Mouse (Mus musculus) lung, embryonic 14.5 days (tissue): ENCODE measurements at regions not wholly inside any gene's neighbourhood (a gene's known extent, or its start where the extent isn't known, plus 50 kb on each side); places are given as distances from the start of the nearest gene placed in this dataset.

ENCODE experiments used
- ATAC-seq: fragments of 200-750 bp; cut with Nextera tagmentation; 2 replicates; pipeline ENCODE4 v1.8.0; 2017; ENCODE audit warnings: mild to moderate bottlenecking, moderate TSS enrichment, moderate library complexity; ENCODE audit not compliant: insufficient read depth
- DNase-seq: peaks from one replicate; pipeline ENCODE4 v3.0.0-alpha.2; 2015
- H3K27ac ChIP-seq: fragments of 300-500 bp; sonication (generic); 2 replicates; pipeline ENCODE4 v1.5.1; 2014; ENCODE audit warnings: low read depth, mild to moderate bottlenecking, moderate library complexity
- H3K27me3 ChIP-seq: fragments of 300-500 bp; sonication (generic); 2 replicates; pipeline ENCODE4 v1.6.1; 2014; ENCODE audit warnings: low read length, control low read depth; ENCODE audit not compliant: insufficient read depth
- H3K36me3 ChIP-seq: fragments of 300-500 bp; sonication (generic); 2 replicates; pipeline ENCODE4 v1.6.1; 2014; ENCODE audit warnings: control low read depth; ENCODE audit not compliant: insufficient read depth
- H3K4me1 ChIP-seq: fragments of 300-500 bp; sonication (generic); 2 replicates; pipeline ENCODE4 v1.6.1; 2014; ENCODE audit warnings: antibody characterized with exemption, control low read depth; ENCODE audit not compliant: insufficient read depth
- H3K4me2 ChIP-seq: fragments of 300-500 bp; sonication (generic); 2 replicates; pipeline ENCODE4 v1.6.1; 2014; ENCODE audit warnings: mild to moderate bottlenecking
- H3K4me3 ChIP-seq: fragments of 300-500 bp; sonication (generic); 2 replicates; pipeline ENCODE4 v1.5.1; 2014; ENCODE audit warnings: low read depth, low read length
- H3K9ac ChIP-seq: fragments of 300-500 bp; sonication (generic); 2 replicates; pipeline ENCODE4 v1.6.1; 2014
- H3K9me3 ChIP-seq: fragments of 300-500 bp; sonication (generic); 2 replicates; pipeline ENCODE4 v1.6.1; 2016; ENCODE audit warnings: low read depth, low read length, control low read depth
- CTCF ChIP-seq: IDR thresholded peaks from 2 replicates; pipeline ENCODE4 v1.5.1; 2016; ENCODE audit warnings: antibody characterized with exemption, low read depth
- WGBS: fragments of 180-500 bp; shearing (Covaris S2); extraction: QIAGEN DNeasy Blood & Tissue Kit; methylation state at CpG from one replicate; pipeline ENCODE4 v1.1.7; 2014; 5-methylcytosine and 5-hydroxymethylcytosine counted together

DNA sequence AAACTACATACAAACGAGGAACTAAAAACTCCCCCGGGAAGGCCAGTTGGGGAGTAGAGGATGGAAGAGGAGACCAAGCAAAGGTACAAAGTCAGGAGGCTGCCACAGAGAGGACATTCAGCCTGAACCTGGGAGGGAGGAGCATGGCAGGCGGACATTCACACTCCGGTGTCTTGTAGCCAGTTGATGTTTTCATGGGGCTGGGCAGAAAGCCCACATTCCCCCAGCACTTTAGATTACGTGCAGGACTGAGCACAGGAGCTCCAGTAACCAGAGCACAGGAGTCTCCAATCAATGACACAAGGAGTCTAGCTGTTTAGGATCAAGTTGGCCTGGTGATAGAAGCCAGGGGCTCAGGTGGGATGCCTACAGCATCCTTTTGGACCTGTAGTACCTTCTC, 360.1 kb downstream of the Pdcd6ip start:
- no peaks in the 10 kb centered on the region for H3K27me3 ChIP-seq
- no peaks in the 10 kb centered on the region for H3K4me1 ChIP-seq
- 61% methylated on average over 5 of the region's 5 CpGs for WGBS
- H3K27ac ChIP-seq, result no peak overlapping the region
- no peak overlapping the region for H3K4me2 ChIP-seq
- H3K9ac ChIP-seq, result no peak overlapping the region
- no peaks in the 10 kb centered on the region for H3K9me3 ChIP-seq
- H3K4me3 ChIP-seq, result no peak overlapping the region
- ATAC-seq (no peak), DNase-seq (peak; percentile 2)
- H3K36me3 ChIP-seq, result no peaks in the 10 kb centered on the region
- no peak for TF ChIP-seq CTCF

DNA sequence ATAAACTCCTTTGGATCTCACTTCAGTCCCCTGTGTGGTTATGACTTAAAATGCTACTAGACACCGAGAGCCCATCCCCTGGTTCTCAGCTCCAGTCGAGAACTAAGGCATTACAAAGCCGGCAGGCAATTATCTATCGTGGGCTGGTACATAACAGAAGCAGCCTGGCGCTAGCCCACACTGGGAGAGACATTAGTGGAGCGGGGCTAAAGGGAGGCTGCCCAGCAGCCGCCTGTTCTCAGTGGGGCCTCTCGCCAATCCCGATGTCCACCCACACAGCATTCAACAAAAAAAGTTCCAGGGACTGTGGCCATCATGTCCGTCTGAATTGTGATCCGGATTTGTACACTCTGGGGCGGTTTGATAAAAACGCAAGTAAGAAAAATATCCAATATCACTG, 361.5 kb downstream of the Pdcd6ip start:
- H3K27me3 ChIP-seq, result no peaks in the 10 kb centered on the region
- H3K27ac ChIP-seq, result no peak overlapping the region
- ATAC-seq, result no peak
- H3K4me1 ChIP-seq, result no peaks in the 10 kb centered on the region
- no peak for TF ChIP-seq CTCF
- no peaks in the 10 kb centered on the region for H3K36me3 ChIP-seq
- H3K4me2 ChIP-seq, result no peak overlapping the region
- peak; percentile 2 for DNase-seq
- no peak overlapping the region for H3K4me3 ChIP-seq
- 60% methylated on average over 13 of the region's 13 CpGs for WGBS
- no peaks in the 10 kb centered on the region for H3K9me3 ChIP-seq
- H3K9ac ChIP-seq, result no peak overlapping the region

DNA sequence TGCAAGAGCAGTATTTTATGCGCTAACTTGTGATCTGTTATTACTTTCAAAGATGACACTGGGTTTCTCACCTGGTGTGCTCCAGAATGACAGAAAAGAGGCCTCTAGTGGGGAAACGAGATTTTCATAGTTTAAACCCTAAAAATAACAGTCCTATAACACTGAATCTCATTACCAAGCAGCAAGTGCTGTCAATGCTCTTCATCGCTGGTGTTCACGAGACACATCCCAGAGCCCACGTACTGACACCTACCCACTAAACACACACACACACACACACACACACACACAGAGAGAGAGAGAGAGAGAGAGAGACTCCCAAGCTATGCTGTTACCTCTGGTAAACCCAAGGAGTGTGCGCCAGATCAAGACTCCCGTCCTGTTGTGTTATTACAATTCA, 365.9 kb downstream of the Pdcd6ip start:
- Histone ChIP-seq H3K9ac (no peak overlapping the region), H3K36me3 (no peaks in the 10 kb centered on the region), H3K4me2 (no peak overlapping the region), H3K4me1 (no peaks in the 10 kb centered on the region), H3K27ac (no peak overlapping the region), H3K27me3 (no peaks in the 10 kb centered on the region), H3K9me3 (no peaks in the 10 kb centered on the region), H3K4me3 (no peak overlapping the region)
- DNase-seq (no peak), ATAC-seq (no peak)
- 69% methylated on average over 7 of the region's 7 CpGs for WGBS
- TF ChIP-seq CTCF, result no peak

DNA sequence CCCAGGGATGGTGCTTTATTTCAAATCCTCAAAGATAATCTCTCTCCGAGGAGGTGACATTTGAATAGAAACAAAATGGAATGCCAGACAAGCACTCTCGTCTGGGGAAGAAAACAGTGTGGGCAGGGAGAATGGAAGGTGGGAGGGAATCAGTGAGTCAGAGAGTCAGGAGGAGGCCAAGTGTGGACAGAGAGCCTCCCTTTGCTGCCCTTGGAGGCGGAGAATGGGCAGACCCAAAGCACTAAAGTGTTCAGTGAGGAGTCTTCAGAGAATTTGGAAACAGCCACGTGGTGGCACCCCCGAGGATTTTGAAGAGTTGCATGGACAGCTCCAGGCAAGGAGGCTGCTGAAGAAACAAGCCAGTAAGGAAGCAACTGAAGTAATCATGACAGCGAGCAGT, 367.2 kb downstream of the Pdcd6ip start:
- ATAC-seq, result no peak
- Histone ChIP-seq H3K9me3 (no peaks in the 10 kb centered on the region), H3K36me3 (no peaks in the 10 kb centered on the region), H3K27ac (no peak overlapping the region), H3K4me1 (no peaks in the 10 kb centered on the region), H3K27me3 (no peaks in the 10 kb centered on the region), H3K9ac (no peak overlapping the region), H3K4me3 (no peak overlapping the region), H3K4me2 (no peak overlapping the region)
- DNase-seq, result no peak
- TF ChIP-seq CTCF, result no peak
- 44% methylated on average over 6 of the region's 6 CpGs for whole genome bisulfite sequencing

DNA sequence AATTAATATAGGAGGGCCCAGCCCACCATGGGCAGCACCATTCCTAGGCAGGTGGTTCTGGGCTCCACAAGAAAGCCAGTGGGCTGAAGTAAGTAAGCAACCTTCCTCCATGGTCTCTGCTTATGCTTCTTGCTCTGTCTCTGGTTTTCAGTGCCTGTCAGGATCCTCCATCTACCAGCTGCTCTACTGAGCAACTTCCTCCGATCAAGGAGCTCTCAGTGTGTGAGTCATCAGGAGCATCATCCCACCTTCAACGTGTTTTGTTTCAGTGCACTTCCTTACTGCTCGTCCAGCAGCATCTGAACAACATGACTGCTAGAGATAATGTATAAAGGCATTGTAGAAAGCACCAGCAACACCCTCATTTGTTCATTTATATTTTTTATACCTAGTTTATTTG, 368.0 kb downstream of the Pdcd6ip start:
- no peak overlapping the region for H3K27ac ChIP-seq
- no peak overlapping the region for H3K4me2 ChIP-seq
- no peaks in the 10 kb centered on the region for H3K36me3 ChIP-seq
- H3K27me3 ChIP-seq, result no peaks in the 10 kb centered on the region
- ATAC-seq (no peak), DNase-seq (no peak)
- no peaks in the 10 kb centered on the region for H3K4me1 ChIP-seq
- H3K9me3 ChIP-seq, result no peaks in the 10 kb centered on the region
- TF ChIP-seq CTCF, result no peak
- H3K4me3 ChIP-seq, result no peak overlapping the region
- 75% methylated on average over 3 of the region's 3 CpGs for WGBS
- no peak overlapping the region for H3K9ac ChIP-seq

DNA sequence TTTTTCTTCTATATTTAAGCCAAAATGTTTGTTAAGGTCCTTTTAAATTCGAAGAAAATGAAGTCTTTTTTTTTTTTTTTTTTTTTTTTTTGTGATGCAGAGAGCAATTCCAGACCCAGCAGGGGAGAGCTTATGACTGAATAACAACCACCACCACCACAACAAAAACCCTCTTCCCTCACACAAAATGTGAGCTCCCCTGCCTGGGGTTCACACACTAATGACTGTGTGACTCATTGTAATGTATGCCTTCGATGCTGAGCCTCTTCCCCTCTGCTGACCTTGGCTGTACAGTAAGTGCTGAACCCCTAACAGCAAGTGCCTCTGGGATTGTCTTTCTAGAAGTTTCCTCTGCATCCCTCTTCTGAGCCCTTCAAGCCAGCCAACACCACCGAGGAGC, 383.6 kb downstream of the Pdcd6ip start:
- DNase-seq (no peak), ATAC-seq (no peak)
- Histone ChIP-seq H3K9ac (no peak overlapping the region), H3K9me3 (no peaks in the 10 kb centered on the region), H3K27me3 (no peaks in the 10 kb centered on the region), H3K4me2 (no peak overlapping the region), H3K4me1 (no peaks in the 10 kb centered on the region), H3K4me3 (no peak overlapping the region), H3K27ac (no peak overlapping the region), H3K36me3 (no peaks in the 10 kb centered on the region)
- WGBS, result 67% methylated on average over 3 of the region's 3 CpGs
- TF ChIP-seq CTCF, result no peak

DNA sequence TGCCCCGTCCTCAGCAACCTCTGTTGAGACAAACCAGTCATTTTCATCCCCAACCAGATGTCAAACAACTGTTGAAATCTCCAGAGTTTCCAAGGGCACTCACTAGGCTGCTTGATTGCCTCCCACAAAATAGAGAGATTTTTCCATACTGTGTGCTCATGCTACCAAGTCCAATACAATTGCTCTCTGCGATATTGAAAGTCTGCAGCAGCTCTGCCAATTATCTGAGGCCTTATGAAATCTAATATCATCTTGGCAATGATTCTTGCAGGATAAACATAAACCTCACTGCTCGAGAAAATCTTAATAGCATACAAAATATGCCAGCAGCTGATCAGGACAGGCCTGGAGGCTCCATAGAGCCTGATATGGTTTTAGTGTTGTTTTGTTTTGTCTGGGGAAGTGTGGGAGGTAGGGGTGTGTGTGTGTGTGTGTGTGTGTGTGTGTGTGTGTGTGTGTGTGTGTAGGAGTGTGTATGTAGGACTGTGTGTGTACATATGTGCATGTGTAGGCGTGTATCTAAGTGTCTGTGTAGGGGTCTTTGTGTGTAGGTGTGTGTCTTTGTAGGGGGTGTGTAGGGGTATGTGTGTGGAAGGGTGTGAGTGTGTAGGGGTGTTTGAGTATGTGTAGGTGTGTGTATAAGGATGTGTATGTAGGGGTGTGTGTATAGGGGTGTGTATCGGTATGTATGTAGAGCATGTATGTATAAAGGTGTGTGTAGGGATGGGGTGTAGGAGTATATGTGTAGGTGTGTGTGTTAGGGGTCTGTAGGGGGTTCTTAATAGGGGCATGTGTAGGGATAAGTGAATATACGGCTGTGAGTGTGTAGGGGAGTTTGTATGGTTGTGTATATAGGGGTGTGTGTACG, 398.1 kb downstream of the Pdcd6ip start:
- Histone ChIP-seq H3K27me3 (no peaks in the 10 kb centered on the region), H3K4me1 (no peaks in the 10 kb centered on the region), H3K9me3 (no peaks in the 10 kb centered on the region), H3K9ac (no peak overlapping the region), H3K36me3 (no peaks in the 10 kb centered on the region), H3K4me2 (no peak overlapping the region), H3K27ac (no peak overlapping the region), H3K4me3 (no peak overlapping the region)
- WGBS, result 67% methylated on average over 7 of the region's 7 CpGs
- DNase-seq (peak; percentile 81), ATAC-seq (peak; percentile 90)
- no peak for TF ChIP-seq CTCF

DNA sequence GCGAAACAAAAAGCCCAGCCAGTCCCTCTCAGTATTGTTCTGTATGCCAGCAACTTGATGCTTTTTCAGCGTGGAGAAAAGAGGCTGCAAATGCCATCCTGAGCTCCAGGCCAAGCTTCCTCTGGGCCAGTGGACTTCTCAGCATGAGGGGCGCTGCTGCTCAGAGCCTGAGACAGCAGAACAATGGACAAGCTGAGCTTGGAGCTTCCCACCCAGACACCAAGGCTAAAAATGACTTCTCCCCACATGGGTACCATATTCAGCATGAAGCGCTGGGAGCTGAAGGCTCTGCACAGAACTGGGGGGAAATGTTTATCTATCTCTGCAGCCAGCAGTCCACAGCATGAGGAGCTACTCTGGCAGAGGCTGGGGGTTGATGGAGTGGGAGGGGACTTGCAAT, 402.3 kb downstream of the Pdcd6ip start:
- ATAC-seq (no peak), DNase-seq (no peak)
- WGBS, result 56% methylated on average over 4 of the region's 4 CpGs

More for the DNA sequence above, 402.3 kb downstream of the Pdcd6ip start:
- Histone ChIP-seq H3K4me2 (no peak overlapping the region), H3K27ac (no peak overlapping the region), H3K9ac (no peak overlapping the region), H3K9me3 (no peaks in the 10 kb centered on the region), H3K36me3 (no peaks in the 10 kb centered on the region), H3K4me3 (no peak overlapping the region), H3K4me1 (no peaks in the 10 kb centered on the region), H3K27me3 (no peaks in the 10 kb centered on the region)
- no peak for TF ChIP-seq CTCF
